Mouse (Mus musculus): ENCODE data around the gene Fbxl13.

DNA sequence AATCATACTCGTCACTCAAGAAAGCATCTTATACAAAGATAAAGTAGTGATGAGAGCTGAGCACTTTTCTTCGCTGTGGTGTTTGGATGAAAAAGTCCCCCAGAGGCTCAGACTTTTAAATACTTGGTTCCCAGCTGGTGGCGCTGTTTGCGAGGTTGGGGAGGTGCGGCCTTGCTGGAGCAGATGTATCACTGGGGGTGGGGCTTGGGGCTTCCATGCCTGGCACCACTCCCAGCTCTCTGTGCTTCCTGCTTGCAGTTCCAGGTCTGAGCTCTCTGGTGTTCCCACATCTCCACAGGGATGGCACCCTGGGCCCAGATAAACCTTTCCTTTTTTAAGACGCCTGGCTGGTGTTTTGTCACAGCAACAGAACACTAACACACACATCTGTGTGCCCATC is 32.5 kb upstream of the Fbxl13 start:
- TF ChIP-seq EP300 (IDR thresholded peaks at IDR 0.05; ENCODE audit: insufficient read depth, low read depth, low read length) (no peak), POLR2A (IDR thresholded peaks at IDR 0.05; ENCODE audit: insufficient read depth, low read length) (no peak), CTCF (IDR thresholded peaks at IDR 0.05; ENCODE audit: low read depth, low read length) (no peak)
